Mouse (Mus musculus) stomach, postnatal 0 days (tissue): ENCODE measurements at regions not wholly inside any gene's neighbourhood (a gene's known extent, or its start where the extent isn't known, plus 50 kb on each side); places are given as distances from the start of the nearest gene placed in this dataset.

Experiments used
- CTCF ChIP-seq: IDR thresholded peaks from 2 replicates; pipeline ENCODE4 v1.5.1; 2016; ENCODE audit warnings: antibody characterized with exemption, low read depth, mild to moderate bottlenecking, moderate library complexity
- EP300 ChIP-seq: optimal IDR thresholded peaks from 2 replicates; pipeline ENCODE3; 2016; ENCODE audit warnings: antibody characterized with exemption

GRCm38 (mm10) chr5:118999124-118999523 is 438.6 kb downstream of the Med13l start:
- TF ChIP-seq CTCF = no peak
- TF ChIP-seq EP300 = no peak
